8 mouse cellular contexts compared by ENCODE assay signal in the genomic region with DNA sequence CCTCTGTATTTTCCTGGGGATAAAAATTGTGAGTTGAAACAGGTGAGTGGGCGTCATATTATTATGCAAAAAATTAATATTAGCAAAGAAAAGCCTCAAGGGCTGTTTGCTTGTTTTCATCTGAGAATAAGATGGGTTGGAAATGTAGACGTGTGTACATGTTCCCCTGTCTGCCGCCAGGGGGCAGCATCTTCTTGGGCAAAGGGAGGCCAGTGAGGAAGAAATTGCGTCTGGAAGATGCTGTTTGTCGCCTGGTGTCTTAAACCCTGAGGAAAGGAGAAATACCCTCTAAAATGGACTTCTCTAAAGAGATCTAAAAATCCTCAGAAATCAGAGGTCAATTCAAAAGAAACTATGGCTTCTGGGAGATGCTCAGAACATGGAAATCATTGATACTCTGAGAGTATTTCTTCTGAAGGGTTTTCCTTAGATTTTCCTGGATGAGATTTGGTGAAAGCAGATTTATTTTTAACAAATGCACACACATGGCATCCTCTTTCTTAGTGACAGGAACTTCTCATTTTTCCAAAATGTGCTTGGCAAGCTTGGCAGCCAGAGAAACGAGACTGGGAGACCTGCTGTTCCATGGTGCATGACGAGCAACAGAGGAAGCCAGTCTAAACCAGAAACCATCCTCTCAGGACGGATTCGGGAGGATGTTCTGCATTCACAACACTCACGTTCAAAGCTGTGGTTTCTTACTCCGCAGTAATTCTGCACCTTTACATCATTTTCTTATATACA.
A peak's percentile ranks its signal among the peaks of the same experiment; 100 is the strongest.
DNase-seq lines count a peak whose midpoint lies in the region; ATAC-seq lines count a peak whose summit lies in the region.

No protein-coding gene starts in this region.

- H3K36me3 ChIP-seq in hindbrain, embryonic 14.5 days (replicated peaks; ENCODE audit: control insufficient read depth, insufficient read depth), result no peaks in the 10 kb centered on the region

- H3K27ac ChIP-seq in hindbrain, embryonic 14.5 days, result peak overlapping the region; percentile 55

- 34% methylated on average over 11 of the region's 11 CpGs for WGBS in hindbrain, embryonic 14.5 days

- no peaks in the 10 kb centered on the region for H3K27me3 ChIP-seq in hindbrain, embryonic 14.5 days (ENCODE audit: control insufficient read depth, insufficient read depth, low read length)

- no peak overlapping the region for H3K4me3 ChIP-seq in hindbrain, embryonic 14.5 days (replicated peaks; ENCODE audit: low read length)

- ATAC-seq in CD4-positive, CD25-positive, alpha-beta regulatory T cell, adult 4 months, result no peak
- peak; percentile 84 for ATAC-seq in hindbrain, embryonic 14.5 days (ENCODE audit: low FRiP score)
- ATAC-seq in megakaryocyte-erythroid progenitor cell, adult 5-6 weeks (replicated peaks; ENCODE audit: low FRiP score, low TSS enrichment, poor library complexity, severe bottlenecking), result peak; percentile 79; the same call in 1 of the 2 replicates

- H3K4me2 ChIP-seq in hindbrain, embryonic 14.5 days (replicated peaks), result no peak overlapping the region

- H3K9ac ChIP-seq in hindbrain, embryonic 14.5 days, result no peak overlapping the region

- H3K9me3 ChIP-seq in hindbrain, embryonic 14.5 days (ENCODE audit: control insufficient read depth, low read length), result no peaks in the 10 kb centered on the region

- H3K4me1 ChIP-seq in hindbrain, embryonic 14.5 days (replicated peaks; ENCODE audit: control insufficient read depth, insufficient read depth, low read length), result no peaks in the 10 kb centered on the region

- peak; percentile 7 for DNase-seq in CD4-positive, CD25-positive, alpha-beta regulatory T cell, adult 2 months (ENCODE audit: low read depth, low spot score)
- DNase-seq in cerebellum, adult 8-10 months, result peak; percentile 89
- peak; percentile 71 for DNase-seq in forelimb bud, embryonic 11.5 days (ENCODE audit: low read depth, low spot score)
- peak; percentile 87 for DNase-seq in hindbrain, embryonic 14.5 days (ENCODE audit: low spot score)
- peak; percentile 40 for DNase-seq in left cerebral cortex, adult 11 months (ENCODE audit: low spot score)
- peak; percentile 35 to 50 for DNase-seq in right cerebral cortex, postnatal 36 days (ENCODE audit: low spot score in 2 of 2)

Comparison
In these comparisons a context has a peak if more than half of its experiments do, and no peak if none do; other contexts are left out.
1. DNase-seq: peak in every context shown above with its lines; median percentile 89 in cerebellum, adult 8-10 months; 87 in hindbrain, embryonic 14.5 days; 71 in forelimb bud, embryonic 11.5 days; 42 in right cerebral cortex, postnatal 36 days; 40 in left cerebral cortex, adult 11 months; 7 in CD4-positive, CD25-positive, alpha-beta regulatory T cell, adult 2 months.